Mouse (Mus musculus): ENCODE measurements around the gene Fndc9.
A peak's percentile ranks its signal among the peaks of the same experiment; 100 is the strongest.

The Fndc9 gene

GRCm38 (mm10) chr11:46235334-46235733 is at the start of gene Fndc9:
Fndc9 (plus strand) TSS chr11:46235531.
- DNase-seq (ENCODE audit: low spot score in 2 of 2): no peak

- no peak for DNase-seq (ENCODE audit: low spot score in 2 of 2)
Measured at GRCm38 (mm10) chr11:46188283-46188682, 47.0 kb upstream of the Fndc9 start.

- DNase-seq (ENCODE audit: low spot score in 2 of 2): no peak
Measured at GRCm38 (mm10) chr11:46194175-46194574, 41.2 kb upstream of the Fndc9 start.

GRCm38 (mm10) chr11:46200664-46201063 is 34.7 kb upstream of the Fndc9 start:
- no peak for DNase-seq (ENCODE audit: low spot score in 2 of 2)

- no peak for DNase-seq (ENCODE audit: low spot score in 2 of 2)
Measured at GRCm38 (mm10) chr11:46201636-46202546, 33.4 kb upstream of the Fndc9 start.

- DNase-seq (ENCODE audit: low spot score in 2 of 2): no peak
Measured at GRCm38 (mm10) chr11:46202547-46202887, 32.8 kb upstream of the Fndc9 start.

GRCm38 (mm10) chr11:46204841-46205240 is 30.5 kb upstream of the Fndc9 start:
- no peak for DNase-seq (ENCODE audit: low spot score in 2 of 2)

GRCm38 (mm10) chr11:46205639-46206409 is 29.5 kb upstream of the Fndc9 start:
- no peak for DNase-seq (ENCODE audit: low spot score in 2 of 2)

GRCm38 (mm10) chr11:46209884-46210283 is 25.4 kb upstream of the Fndc9 start:
- no peak for DNase-seq (ENCODE audit: low spot score in 2 of 2)

- DNase-seq (ENCODE audit: low spot score in 2 of 2): no peak
Measured at GRCm38 (mm10) chr11:46211858-46212257, 23.5 kb upstream of the Fndc9 start.

- DNase-seq (ENCODE audit: low spot score in 2 of 2): no peak
Measured at GRCm38 (mm10) chr11:46213844-46214243, 21.5 kb upstream of the Fndc9 start.

GRCm38 (mm10) chr11:46214368-46215230 is 20.7 kb upstream of the Fndc9 start:
- DNase-seq (ENCODE audit: low spot score in 2 of 2): no peak

- DNase-seq (ENCODE audit: low spot score in 2 of 2): peak in 1 of 2 experiments; percentile 55
Measured at GRCm38 (mm10) chr11:46215354-46215753, 20.0 kb upstream of the Fndc9 start.

- peak in 1 of 2 experiments; percentile 49 for DNase-seq (ENCODE audit: low spot score in 2 of 2)
Measured at GRCm38 (mm10) chr11:46216669-46217068, 18.7 kb upstream of the Fndc9 start.

- no peak for DNase-seq (ENCODE audit: low spot score in 2 of 2)
Measured at GRCm38 (mm10) chr11:46217686-46218085, 17.6 kb upstream of the Fndc9 start.

- no peak for DNase-seq (ENCODE audit: low spot score in 2 of 2)
Measured at GRCm38 (mm10) chr11:46218584-46218983, 16.7 kb upstream of the Fndc9 start.

GRCm38 (mm10) chr11:46219380-46219779 is 16.0 kb upstream of the Fndc9 start:
- DNase-seq (ENCODE audit: low spot score in 2 of 2): no peak

GRCm38 (mm10) chr11:46220211-46220610 is 15.1 kb upstream of the Fndc9 start:
- no peak for DNase-seq (ENCODE audit: low spot score in 2 of 2)

- DNase-seq (ENCODE audit: low spot score in 2 of 2): no peak
Measured at GRCm38 (mm10) chr11:46223575-46223974, 11.8 kb upstream of the Fndc9 start.

GRCm38 (mm10) chr11:46225345-46225744 is 10.0 kb upstream of the Fndc9 start:
- DNase-seq (ENCODE audit: low spot score in 2 of 2): no peak

- DNase-seq (ENCODE audit: low spot score in 2 of 2): no peak
Measured at GRCm38 (mm10) chr11:46230184-46230583, 5.1 kb upstream of the Fndc9 start.

GRCm38 (mm10) chr11:46232803-46233202 is 2.5 kb upstream of the Fndc9 start:
- DNase-seq (ENCODE audit: low spot score in 2 of 2): no peak

Measured in thymus, postnatal 10 days (tissue).